Mouse (Mus musculus) cerebellum, adult 2 months (tissue): ENCODE results near the gene Mctp1.

Experiments
- CTCF ChIP-seq: fragments of 200-500 bp; IDR thresholded peaks from 2 replicates; pipeline ENCODE4 v1.5.1; 2011; ENCODE audit warnings: low read depth, mild to moderate bottlenecking, control low read depth, low read length, moderate library complexity, borderline replicate concordance; ENCODE audit not compliant: insufficient read depth
- POLR2A ChIP-seq: fragments of 200-500 bp; IDR thresholded peaks from 2 replicates; pipeline ENCODE4 v1.6.1; 2011; ENCODE audit warnings: low read length, control low read depth, borderline replicate concordance; ENCODE audit not compliant: insufficient read depth

GRCm38 (mm10) chr13:76410665-76411064, 26.3 kb downstream of the Mctp1 start:
- TF ChIP-seq CTCF: no peak
- TF ChIP-seq POLR2A: no peak
